Mouse (Mus musculus): ENCODE measurements around the gene Jag2. TPM values are rescaled to one million over a fixed set of nuclear protein-coding genes. Genes with fewer than 3 reads are reported as not detected.
A peak's percentile ranks its signal among the peaks of the same experiment; 100 is the strongest.

Jag2 gene
- total RNA-seq, 2 experiments from 2014 or later, result 60.2 to 61.2 TPM

- no peak for DNase-seq (ENCODE audit: low spot score in 2 of 2)
- intact Hi-C loops (cut with DNase I), result no loop called here
These were observed 16.4 kb downstream of the Jag2 start for GRCm38 (mm10) chr12:112912951-112913745.

- no peak for DNase-seq (ENCODE audit: low spot score in 2 of 2)
- intact Hi-C loops (cut with DNase I), result no loop called here
These were observed 17.9 kb downstream of the Jag2 start for GRCm38 (mm10) chr12:112911701-112912100.

GRCm38 (mm10) chr12:112908991-112909390 is 20.6 kb downstream of the Jag2 start:
- DNase-seq (ENCODE audit: low spot score in 2 of 2), result no peak
- intact Hi-C loops (cut with DNase I), result no loop called here

GRCm38 (mm10) chr12:112905001-112905400 is 24.6 kb downstream of the Jag2 start:
- intact Hi-C loops (cut with DNase I), result no loop called here
- no peak for DNase-seq (ENCODE audit: low spot score in 2 of 2)

- no peak for DNase-seq (ENCODE audit: low spot score in 2 of 2)
- intact Hi-C loops (cut with DNase I), result no loop called here
These were observed 25.6 kb downstream of the Jag2 start for GRCm38 (mm10) chr12:112903941-112904340.

- peak; percentile 61 to 88 for DNase-seq (ENCODE audit: low spot score in 2 of 2)
These were observed 28.9 kb downstream of the Jag2 start for GRCm38 (mm10) chr12:112900641-112901040.

GRCm38 (mm10) chr12:112898960-112899359 is 30.6 kb downstream of the Jag2 start:
- no peak for DNase-seq (ENCODE audit: low spot score in 2 of 2)
- intact Hi-C loops (cut with DNase I), result no loop called here

More at GRCm38 (mm10) chr12:112900641-112901040, 28.9 kb downstream of the Jag2 start:
- intact Hi-C loops (cut with DNase I), result no loop called here

- intact Hi-C loops (cut with DNase I), result no loop called here
These were observed 31.2 kb downstream of the Jag2 start for GRCm38 (mm10) chr12:112898351-112898750.

GRCm38 (mm10) chr12:112897522-112898212 is 31.9 kb downstream of the Jag2 start:
- intact Hi-C loops (cut with DNase I), result no loop called here
- DNase-seq (ENCODE audit: low spot score in 2 of 2), result no peak

More at GRCm38 (mm10) chr12:112898351-112898750, 31.2 kb downstream of the Jag2 start:
- DNase-seq (ENCODE audit: low spot score in 2 of 2), result no peak

GRCm38 (mm10) chr12:112894969-112895368 is 34.6 kb downstream of the Jag2 start:
- no peak for DNase-seq (ENCODE audit: low spot score in 2 of 2)
- intact Hi-C loops (cut with DNase I), result no loop called here

GRCm38 (mm10) chr12:112894303-112894884 is 35.2 kb downstream of the Jag2 start:
- no peak for DNase-seq (ENCODE audit: low spot score in 2 of 2)
- intact Hi-C loops (cut with DNase I), result no loop called here

GRCm38 (mm10) chr12:112885465-112885864 is 44.1 kb downstream of the Jag2 start:
- DNase-seq (ENCODE audit: low spot score in 2 of 2), result no peak
- intact Hi-C loops (cut with DNase I), result no loop called here

- intact Hi-C loops (cut with DNase I), result no loop called here
- no peak for DNase-seq (ENCODE audit: low spot score in 2 of 2)
These were observed 48.2 kb downstream of the Jag2 start for GRCm38 (mm10) chr12:112881301-112881815.

GRCm38 (mm10) chr12:112880661-112881060 is 48.9 kb downstream of the Jag2 start:
- DNase-seq (ENCODE audit: low spot score in 2 of 2), result no peak
- intact Hi-C loops (cut with DNase I), result no loop called here

- no peak for DNase-seq (ENCODE audit: low spot score in 2 of 2)
- intact Hi-C loops (cut with DNase I), result no loop called here
These were observed 49.8 kb downstream of the Jag2 start for GRCm38 (mm10) chr12:112879731-112880130.

GRCm38 (mm10) chr12:112877607-112878020 is 52.0 kb downstream of the Jag2 start:
- intact Hi-C loops (cut with DNase I), result no loop called here
- no peak for DNase-seq (ENCODE audit: low spot score in 2 of 2)

- intact Hi-C loops (cut with DNase I), result no loop called here
- DNase-seq (ENCODE audit: low spot score in 2 of 2), result no peak
These were observed 52.5 kb downstream of the Jag2 start for GRCm38 (mm10) chr12:112877073-112877576.

- no peak for DNase-seq (ENCODE audit: low spot score in 2 of 2)
- intact Hi-C loops (cut with DNase I), result no loop called here
These were observed 53.1 kb downstream of the Jag2 start for GRCm38 (mm10) chr12:112876332-112877072.

Data from left cerebral cortex, postnatal 14 days (tissue).